Mouse (Mus musculus): ENCODE data around the gene Pde10a.

DNA sequence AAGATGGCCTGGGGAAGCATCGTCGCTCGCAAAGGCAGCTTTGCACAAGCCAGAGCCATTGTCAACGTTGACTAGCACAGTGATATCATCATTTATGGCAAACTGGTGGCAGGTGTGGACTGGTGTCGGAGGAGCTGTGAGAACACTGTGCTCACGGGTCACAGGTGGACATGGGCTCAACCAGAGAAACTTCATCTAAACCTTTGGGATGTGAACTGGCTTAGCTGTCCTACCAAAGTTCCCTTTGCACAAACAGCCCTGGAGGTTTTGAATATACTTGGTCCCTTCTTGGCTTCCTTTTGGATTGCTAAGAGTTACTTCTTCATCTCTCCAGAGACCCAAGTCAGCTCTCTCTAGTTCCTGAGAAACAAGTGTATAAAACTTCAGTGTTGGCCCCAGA is 41.7 kb downstream of the Pde10a start, which contains the start of gene Gm17087:
- TF ChIP-seq EP300 (IDR thresholded peaks at IDR 0.05; ENCODE audit: insufficient read depth, low read depth, low read length) = no peak
- no peak for TF ChIP-seq CTCF (IDR thresholded peaks at IDR 0.05)
